Mouse (Mus musculus): ENCODE results near the gene Fam206a. TPM values are rescaled to one million over a fixed set of nuclear protein-coding genes. Genes with fewer than 3 reads are reported as not detected.

Fam206a gene
- polyA plus RNA-seq, 1 experiment from 2014 or later: 22.8 TPM

DNA sequence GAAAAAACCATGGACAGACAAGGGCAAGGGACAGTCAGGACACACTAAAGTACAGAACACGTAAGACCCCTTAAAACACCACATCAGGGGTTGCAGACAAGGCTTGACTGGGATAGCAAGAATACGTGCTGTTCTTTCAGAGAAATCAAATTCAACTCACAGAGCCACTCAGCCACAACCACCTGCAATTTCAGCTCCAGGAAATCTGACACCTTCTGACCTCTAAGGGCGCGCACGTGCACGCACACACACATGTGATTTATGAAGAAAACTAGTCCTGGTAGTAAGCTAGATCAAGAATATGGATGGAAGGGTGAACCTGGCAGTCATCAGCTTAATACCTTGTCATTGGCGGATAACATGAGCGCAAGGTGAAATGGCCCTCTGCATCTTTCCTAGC lies 13.0 kb downstream of the Fam206a start:
- WGBS: 89% methylated on average over 8 of the region's 8 CpGs
- no peaks in the 10 kb centered on the region for H3K4me1 ChIP-seq
- no peaks in the 10 kb centered on the region for H3K9me3 ChIP-seq
- ATAC-seq (ENCODE audit: low FRiP score, low read depth): no peak
- no peak overlapping the region for H3K27ac ChIP-seq (replicated peaks)
- H3K36me3 ChIP-seq: peaks cover 21% of the 10 kb centered on the region
- H3K4me3 ChIP-seq: no peak overlapping the region
- no peak overlapping the region for H3K4me2 ChIP-seq (replicated peaks)
- no peak overlapping the region for H3K9ac ChIP-seq (replicated peaks)
- H3K27me3 ChIP-seq: no peaks in the 10 kb centered on the region

DNA sequence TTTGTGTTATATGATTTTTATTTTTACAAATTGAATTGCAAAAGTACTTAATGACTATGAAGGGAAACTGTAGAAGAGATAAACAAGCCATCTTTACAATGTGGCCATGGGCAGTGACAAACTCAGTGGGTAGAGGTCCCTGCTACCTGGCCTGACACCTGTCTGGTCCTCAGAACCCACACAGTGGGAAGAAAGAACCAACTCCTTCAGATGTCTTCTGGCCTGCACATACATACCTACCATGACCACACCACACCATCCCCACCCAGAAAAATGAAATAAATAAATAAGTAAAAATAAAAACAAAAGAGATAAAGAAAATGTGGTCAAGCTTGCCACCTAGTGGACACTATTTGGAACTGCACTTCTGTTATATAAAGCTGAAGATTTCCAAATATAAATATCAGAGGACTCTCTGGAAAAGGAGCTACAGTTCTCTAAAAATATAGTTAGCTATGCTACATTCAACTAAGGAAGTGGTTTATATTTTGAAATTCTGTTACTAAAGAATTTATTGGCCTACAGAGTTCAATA lies 17.9 kb downstream of the Fam206a start:
- no peak overlapping the region for H3K27ac ChIP-seq (replicated peaks)
- ATAC-seq (ENCODE audit: low FRiP score, low read depth): 0 out of 2 replicates have a peak, but pooled peaks have one; percentile 41
- no peaks in the 10 kb centered on the region for H3K27me3 ChIP-seq
- peaks cover 21% of the 10 kb centered on the region for H3K36me3 ChIP-seq
- H3K4me1 ChIP-seq: no peaks in the 10 kb centered on the region
- no peak overlapping the region for H3K9ac ChIP-seq (replicated peaks)
- H3K4me2 ChIP-seq (replicated peaks): no peak overlapping the region
- H3K4me3 ChIP-seq: no peak overlapping the region
- no peaks in the 10 kb centered on the region for H3K9me3 ChIP-seq

DNA sequence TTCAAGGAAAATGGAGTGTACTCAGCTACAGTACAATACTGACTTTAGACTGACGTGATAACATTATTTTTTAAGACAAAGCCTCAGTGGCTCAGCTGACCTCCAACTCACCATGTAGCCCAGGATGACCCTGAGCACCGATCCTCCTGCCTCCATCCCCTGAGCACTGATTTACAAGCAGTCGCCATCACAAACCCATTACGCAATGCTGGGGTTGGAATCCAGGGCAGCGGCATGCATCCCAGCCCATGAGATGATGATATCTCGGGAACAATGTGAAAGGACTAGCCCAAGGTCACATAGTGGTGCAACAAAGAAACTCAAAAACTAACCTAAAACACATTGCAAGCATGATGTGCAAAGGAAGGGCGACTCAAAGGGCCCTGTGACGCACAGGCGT lies 22.1 kb downstream of the Fam206a start:
- Histone ChIP-seq H3K9me3 (no peaks in the 10 kb centered on the region), H3K4me1 (no peaks in the 10 kb centered on the region), H3K9ac (replicated peaks) (no peak overlapping the region), H3K27me3 (no peaks in the 10 kb centered on the region), H3K36me3 (peaks cover 33% of the 10 kb centered on the region), H3K27ac (replicated peaks) (no peak overlapping the region), H3K4me2 (replicated peaks) (no peak overlapping the region), H3K4me3 (no peak overlapping the region)
- WGBS: 91% methylated on average over 9 of the region's 9 CpGs
- no peak for ATAC-seq (ENCODE audit: low FRiP score, low read depth)

GRCm38 (mm10) chr4:56828932-56829331 lies 26.8 kb downstream of the Fam206a start:
- 0 out of 2 replicates have a peak, but pooled peaks cover 3% of the 10 kb centered on the region for H3K4me1 ChIP-seq
- H3K9ac ChIP-seq (replicated peaks): no peak overlapping the region
- H3K9me3 ChIP-seq: no peaks in the 10 kb centered on the region
- ATAC-seq (ENCODE audit: low FRiP score, low read depth): no peak
- H3K27me3 ChIP-seq: no peaks in the 10 kb centered on the region
- 80% methylated on average over 3 of the region's 3 CpGs for WGBS
- no peak overlapping the region for H3K27ac ChIP-seq (replicated peaks)
- H3K4me3 ChIP-seq: no peak overlapping the region
- H3K36me3 ChIP-seq: peaks cover 49% of the 10 kb centered on the region
- H3K4me2 ChIP-seq (replicated peaks): no peak overlapping the region

- Histone ChIP-seq H3K4me3 (no peak overlapping the region), H3K9ac (replicated peaks) (no peak overlapping the region), H3K9me3 (no peaks in the 10 kb centered on the region), H3K27ac (replicated peaks) (0 out of 2 replicates have a peak overlapping the region, but pooled peaks have one; percentile 30), H3K36me3 (peaks cover 52% of the 10 kb centered on the region), H3K4me1 (0 out of 2 replicates have a peak, but pooled peaks cover 3% of the 10 kb centered on the region), H3K27me3 (no peaks in the 10 kb centered on the region), H3K4me2 (replicated peaks) (no peak overlapping the region)
- no peak for ATAC-seq (ENCODE audit: low FRiP score, low read depth)
- WGBS: 40% methylated on average over 7 of the region's 7 CpGs
Measured at GRCm38 (mm10) chr4:56829511-56829921, 27.4 kb downstream of the Fam206a start.

DNA sequence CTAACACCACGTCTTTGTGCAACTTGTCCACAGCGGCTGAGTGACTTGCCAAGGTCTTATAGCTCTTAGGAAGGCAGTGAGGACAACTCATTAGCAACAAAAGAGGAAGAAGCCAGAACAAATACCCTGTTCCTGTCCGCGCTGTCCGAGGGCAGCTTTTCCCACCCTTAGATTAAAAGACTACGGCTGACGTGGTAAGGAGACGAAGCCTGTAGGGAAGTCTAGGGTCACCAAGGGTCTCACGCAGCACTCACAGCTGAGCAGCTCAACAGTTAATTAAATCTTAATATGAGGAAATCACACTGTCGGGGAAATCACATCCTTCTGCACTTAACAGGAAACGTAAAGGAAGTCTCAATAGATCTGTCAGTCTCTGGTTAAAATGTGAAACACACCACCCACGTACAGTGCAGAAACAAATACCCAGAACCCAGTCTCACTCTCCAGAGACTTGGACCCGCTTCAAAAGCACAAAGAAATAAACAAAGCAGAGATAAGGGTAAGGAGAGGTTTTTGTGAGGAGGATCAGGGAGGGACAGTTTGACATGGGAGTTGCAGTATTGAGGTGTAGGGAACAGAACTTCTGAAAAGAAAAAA lies 29.0 kb downstream of the Fam206a start:
- Histone ChIP-seq H3K4me1 (0 out of 2 replicates have a peak, but pooled peaks cover 3% of the 10 kb centered on the region), H3K4me2 (replicated peaks) (no peak overlapping the region), H3K27me3 (no peaks in the 10 kb centered on the region), H3K4me3 (no peak overlapping the region), H3K36me3 (peaks cover 61% of the 10 kb centered on the region), H3K9ac (replicated peaks) (no peak overlapping the region), H3K27ac (replicated peaks) (no peak overlapping the region), H3K9me3 (no peaks in the 10 kb centered on the region)
- 60% methylated on average over 13 of the region's 13 CpGs for whole genome bisulfite sequencing
- no peak for ATAC-seq (ENCODE audit: low FRiP score, low read depth)

DNA sequence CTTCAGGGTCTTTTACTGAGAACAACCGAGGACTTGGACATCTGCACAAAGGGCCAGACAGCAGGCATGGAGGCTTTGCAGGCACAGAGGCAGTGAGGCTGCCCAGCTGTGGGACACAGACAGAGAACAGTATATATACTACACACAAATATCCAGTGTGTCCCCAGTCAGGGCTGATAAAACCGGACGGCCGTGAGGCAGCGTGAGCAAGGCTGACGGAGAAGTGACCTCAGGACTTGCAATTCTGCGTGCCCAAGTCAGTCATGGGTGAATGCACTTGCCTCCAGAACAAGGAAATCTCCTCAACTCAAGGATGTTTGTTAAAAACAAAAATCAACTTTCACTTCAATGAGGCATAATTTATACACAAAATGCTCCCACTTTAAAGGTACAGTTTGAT lies 29.9 kb downstream of the Fam206a start:
- ATAC-seq (ENCODE audit: low FRiP score, low read depth): no peak
- 0 out of 2 replicates have a peak, but pooled peaks cover 3% of the 10 kb centered on the region for H3K4me1 ChIP-seq
- peaks cover 64% of the 10 kb centered on the region for H3K36me3 ChIP-seq
- H3K4me3 ChIP-seq: no peak overlapping the region
- 89% methylated on average over 7 of the region's 7 CpGs for WGBS
- no peak overlapping the region for H3K4me2 ChIP-seq (replicated peaks)
- H3K9me3 ChIP-seq: no peaks in the 10 kb centered on the region
- no peak overlapping the region for H3K27ac ChIP-seq (replicated peaks)
- no peaks in the 10 kb centered on the region for H3K27me3 ChIP-seq
- H3K9ac ChIP-seq (replicated peaks): no peak overlapping the region

- Histone ChIP-seq H3K27me3 (no peaks in the 10 kb centered on the region), H3K9ac (replicated peaks) (no peak overlapping the region), H3K4me1 (no peaks in the 10 kb centered on the region), H3K27ac (replicated peaks) (no peak overlapping the region), H3K4me2 (replicated peaks) (no peak overlapping the region), H3K36me3 (peaks cover 63% of the 10 kb centered on the region), H3K9me3 (no peaks in the 10 kb centered on the region), H3K4me3 (no peak overlapping the region)
- ATAC-seq (ENCODE audit: low FRiP score, low read depth): no peak
- WGBS: 82% methylated on average over 6 of the region's 6 CpGs
Measured at GRCm38 (mm10) chr4:56837661-56838060, 35.5 kb downstream of the Fam206a start.

GRCm38 (mm10) chr4:56840297-56840696 lies 38.2 kb downstream of the Fam206a start:
- no peak overlapping the region for H3K4me3 ChIP-seq
- 87% methylated on average over 3 of the region's 3 CpGs for WGBS
- H3K9ac ChIP-seq (replicated peaks): no peak overlapping the region
- H3K27me3 ChIP-seq: no peaks in the 10 kb centered on the region
- ATAC-seq (ENCODE audit: low FRiP score, low read depth): no peak
- H3K36me3 ChIP-seq: peaks cover 62% of the 10 kb centered on the region
- no peak overlapping the region for H3K4me2 ChIP-seq (replicated peaks)
- H3K4me1 ChIP-seq: no peaks in the 10 kb centered on the region
- H3K27ac ChIP-seq (replicated peaks): no peak overlapping the region
- 0 out of 2 replicates have a peak, but pooled peaks cover 3% of the 10 kb centered on the region for H3K9me3 ChIP-seq

DNA sequence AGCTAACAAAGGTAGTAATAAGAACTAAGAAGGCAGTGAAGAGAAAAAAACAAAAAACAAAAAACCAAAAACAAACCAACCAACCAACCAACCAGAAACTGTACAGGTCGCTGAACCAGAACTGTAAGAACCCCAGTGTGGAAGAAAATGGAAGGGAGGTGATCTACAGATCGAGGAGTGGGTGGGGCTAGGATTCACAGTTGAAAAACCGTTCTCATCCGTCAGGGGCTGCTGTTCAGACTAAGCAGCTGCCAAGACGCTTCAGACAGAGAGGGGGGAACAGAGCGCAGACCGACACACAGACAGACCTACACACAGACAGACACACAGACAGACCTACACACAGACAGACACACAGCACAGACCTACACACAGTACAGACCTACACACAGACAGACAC lies 40.4 kb downstream of the Fam206a start:
- Histone ChIP-seq H3K9ac (replicated peaks) (no peak overlapping the region), H3K4me1 (0 out of 2 replicates have a peak, but pooled peaks cover 2% of the 10 kb centered on the region), H3K4me2 (replicated peaks) (no peak overlapping the region), H3K27me3 (no peaks in the 10 kb centered on the region), H3K9me3 (0 out of 2 replicates have a peak, but pooled peaks cover 3% of the 10 kb centered on the region), H3K36me3 (peaks cover 52% of the 10 kb centered on the region), H3K27ac (replicated peaks) (no peak overlapping the region), H3K4me3 (no peak overlapping the region)
- 87% methylated on average over 7 of the region's 7 CpGs for WGBS
- no peak for ATAC-seq (ENCODE audit: low FRiP score, low read depth)

DNA sequence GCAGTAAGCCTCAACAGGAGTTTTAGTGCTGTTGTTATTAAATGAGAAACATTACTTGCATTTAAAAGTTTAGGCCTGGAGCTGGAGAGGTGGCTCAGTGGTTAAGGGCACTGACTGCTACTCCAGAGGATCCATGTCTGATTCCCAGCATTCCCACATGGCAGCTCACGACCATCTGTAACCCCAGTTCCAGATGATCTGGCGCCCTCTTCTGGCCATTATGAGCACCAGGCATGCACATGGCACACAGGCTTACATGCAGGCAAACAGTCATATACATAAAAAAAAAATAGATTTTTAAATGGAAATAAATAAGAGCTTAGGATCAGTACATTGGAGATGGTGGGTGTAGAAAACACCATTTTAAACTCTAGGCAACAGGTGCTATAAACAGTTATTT lies 41.8 kb downstream of the Fam206a start:
- no peak for ATAC-seq (ENCODE audit: low FRiP score, low read depth)
- H3K4me3 ChIP-seq: no peak overlapping the region
- no peaks in the 10 kb centered on the region for H3K27me3 ChIP-seq
- H3K4me1 ChIP-seq: 0 out of 2 replicates have a peak, but pooled peaks cover 2% of the 10 kb centered on the region
- H3K36me3 ChIP-seq: peaks cover 40% of the 10 kb centered on the region
- H3K4me2 ChIP-seq (replicated peaks): no peak overlapping the region
- no peak overlapping the region for H3K9ac ChIP-seq (replicated peaks)
- 91% methylated on average over 2 of the region's 2 CpGs for WGBS
- H3K27ac ChIP-seq (replicated peaks): no peak overlapping the region
- 0 out of 2 replicates have a peak, but pooled peaks cover 3% of the 10 kb centered on the region for H3K9me3 ChIP-seq

GRCm38 (mm10) chr4:56844911-56845310 lies 42.8 kb downstream of the Fam206a start:
- H3K27ac ChIP-seq (replicated peaks): no peak overlapping the region
- H3K4me2 ChIP-seq (replicated peaks): no peak overlapping the region
- H3K9me3 ChIP-seq: 0 out of 2 replicates have a peak, but pooled peaks cover 3% of the 10 kb centered on the region
- no peak for ATAC-seq (ENCODE audit: low FRiP score, low read depth)
- peaks cover 36% of the 10 kb centered on the region for H3K36me3 ChIP-seq
- no peaks in the 10 kb centered on the region for H3K27me3 ChIP-seq
- WGBS: 88% methylated on average over 4 of the region's 4 CpGs
- no peak overlapping the region for H3K9ac ChIP-seq (replicated peaks)
- H3K4me3 ChIP-seq: no peak overlapping the region
- H3K4me1 ChIP-seq: 0 out of 2 replicates have a peak, but pooled peaks cover 2% of the 10 kb centered on the region

Measured in midbrain, embryonic 12.5 days (tissue).